Mouse (Mus musculus) adrenal gland, adult 2 months (tissue): ENCODE data around the gene Pclo. TPM values are rescaled to one million over a fixed set of nuclear protein-coding genes. Genes with fewer than 3 reads are reported as not detected.
"Not testable (repeated sequence)": the region's sequence is repeated elsewhere in the genome, so short reads cannot be mapped to it uniquely, and the experiment has no call there.

Source experiments
- DNase-seq: peaks from one replicate; pipeline ENCODE4 v3.0.0; 2021
- polyA plus RNA-seq: library from polyadenylated mRNA; depleted of rRNA; stranded (reverse); fragments of >200 nt; gene quantifications from 2 replicates; pipeline ENCODE4 v1.2.3, GENCODE M21; 2012
- total RNA-seq, 2 experiments: library from RNA; stranded (reverse); gene quantifications; 2 replicates each; pipeline ENCODE4 v1.2.3; 2021

The Pclo gene
- total and polyA plus RNA-seq, 3 experiments, result 0.71 to 8.9 (median 5.9) TPM

DNA sequence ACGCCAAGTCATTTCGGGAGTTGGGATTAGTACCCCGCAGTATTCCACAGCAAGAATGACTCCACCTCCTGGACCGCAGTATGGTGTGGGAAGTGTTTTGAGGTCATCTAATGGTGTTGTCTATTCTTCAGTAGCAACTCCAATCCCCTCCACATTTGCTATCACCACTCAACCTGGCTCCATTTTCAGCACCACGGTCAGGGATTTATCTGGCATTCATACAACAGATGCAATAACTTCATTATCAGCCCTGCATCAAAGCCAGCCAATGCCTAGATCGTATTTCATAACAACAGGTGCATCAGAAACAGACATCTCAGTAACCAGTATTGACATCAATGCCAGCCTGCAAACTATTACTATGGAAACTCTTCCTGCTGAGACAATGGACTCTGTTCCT, 165.7 kb downstream of the Pclo start:
- DNase-seq, result no peak

DNA sequence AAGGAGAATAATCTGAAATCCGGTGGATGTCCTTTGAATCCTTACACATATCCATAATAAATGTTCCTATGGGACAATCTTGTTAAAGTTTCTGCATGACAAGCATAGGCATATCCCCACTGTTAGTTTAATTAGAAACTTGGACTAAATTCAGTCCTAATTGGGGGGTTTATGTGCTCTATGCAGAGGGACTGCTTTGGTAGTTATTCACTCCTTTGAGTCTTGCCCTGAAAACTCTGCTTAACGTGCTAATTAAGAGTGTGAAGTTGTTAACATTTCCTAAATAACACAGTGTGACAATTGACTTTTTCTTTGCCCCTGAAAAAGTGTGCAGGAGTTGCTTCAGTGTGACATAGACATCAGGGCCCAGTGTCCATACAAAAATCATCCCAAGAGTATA, 177.3 kb downstream of the Pclo start:
- DNase-seq, result no peak

DNA sequence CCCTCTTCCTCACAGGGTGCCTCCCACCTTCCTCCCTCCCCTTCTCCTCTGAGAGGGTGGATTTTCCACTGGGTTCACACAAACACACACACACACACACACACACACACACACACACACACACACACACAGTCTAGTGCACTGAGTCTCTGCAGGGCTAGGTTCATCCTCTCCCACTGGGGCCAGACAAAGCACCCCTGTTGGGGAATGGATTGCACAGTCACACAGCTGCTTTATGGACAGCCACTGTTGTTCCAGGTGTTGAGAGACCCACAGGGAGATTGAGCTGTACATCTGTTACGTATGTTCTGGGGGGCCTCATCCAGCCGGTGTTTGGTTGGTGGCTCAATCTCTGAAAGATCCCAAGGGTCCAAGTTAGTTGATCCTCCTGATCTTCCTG, 182.0 kb downstream of the Pclo start:
- no peak for DNase-seq

DNA sequence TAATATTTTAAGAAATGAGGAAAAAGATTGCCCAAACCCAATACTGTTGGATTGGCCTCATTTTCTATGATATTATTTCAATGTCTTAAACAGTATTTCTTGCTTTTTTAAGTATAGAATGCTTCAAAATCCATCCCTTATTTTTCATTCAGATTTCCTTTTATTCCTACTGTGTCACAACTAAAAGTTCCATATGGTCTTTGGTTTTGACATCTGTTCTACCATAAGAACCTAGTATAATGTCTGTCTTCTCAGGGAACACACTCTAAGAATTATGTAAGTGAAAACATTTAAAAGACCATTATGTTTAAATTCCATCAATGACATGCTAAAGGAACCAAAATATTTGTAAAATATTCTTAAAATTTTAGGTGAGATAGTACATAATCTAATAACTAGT, 186.2 kb downstream of the Pclo start:
- no peak for DNase-seq

DNA sequence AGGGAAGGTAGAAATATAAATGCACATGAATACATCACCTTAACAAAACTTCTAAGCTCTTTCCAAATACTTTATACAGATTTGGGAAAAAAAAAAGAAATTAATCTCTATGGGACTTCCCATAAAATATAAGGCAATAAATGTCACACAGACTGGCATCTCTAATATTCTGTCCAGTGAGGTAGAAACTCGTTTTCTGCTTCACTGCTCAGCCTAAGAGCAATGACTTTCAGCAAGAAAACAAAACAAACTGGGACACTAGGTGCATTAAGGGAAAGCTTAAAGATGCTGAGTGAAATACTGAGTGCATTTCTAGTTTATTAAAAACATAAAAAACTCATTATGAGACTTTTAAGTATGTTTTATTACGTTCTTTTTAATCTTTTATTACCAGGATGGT, 190.7 kb downstream of the Pclo start:
- DNase-seq, result no peak

GRCm38 (mm10) chr5:14707311-14707710, 192.6 kb downstream of the Pclo start:
- DNase-seq, result no peak

GRCm38 (mm10) chr5:14723576-14723975, 208.9 kb downstream of the Pclo start:
- no peak for DNase-seq

DNA sequence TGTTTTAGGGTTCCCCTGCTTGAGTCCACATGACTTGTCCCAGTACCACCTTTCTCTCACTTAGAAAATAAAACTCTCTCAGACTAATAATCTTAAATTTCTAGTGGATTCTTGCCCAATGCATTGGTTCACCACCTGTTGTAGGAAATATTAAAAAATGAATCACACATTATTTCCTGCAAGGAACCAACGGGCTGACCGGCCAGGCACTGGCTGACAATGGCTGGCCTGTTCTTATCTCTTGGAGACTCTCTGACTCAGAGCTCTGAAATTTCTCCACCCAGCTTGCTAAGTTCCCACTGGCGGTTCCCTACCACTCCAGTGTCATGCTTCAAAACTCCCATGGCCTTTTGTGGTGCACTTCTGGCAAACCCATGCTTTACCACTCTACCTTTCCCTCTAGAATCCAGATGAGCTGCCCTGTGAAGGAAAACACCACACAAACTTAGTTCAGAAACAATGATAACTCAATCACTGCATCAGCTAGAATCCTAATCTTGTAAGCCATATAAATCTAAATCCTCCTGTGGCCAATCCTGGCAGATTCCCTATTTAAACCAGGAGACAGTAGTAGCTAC, 214.0 kb downstream of the Pclo start:
- DNase-seq, result no peak

DNA sequence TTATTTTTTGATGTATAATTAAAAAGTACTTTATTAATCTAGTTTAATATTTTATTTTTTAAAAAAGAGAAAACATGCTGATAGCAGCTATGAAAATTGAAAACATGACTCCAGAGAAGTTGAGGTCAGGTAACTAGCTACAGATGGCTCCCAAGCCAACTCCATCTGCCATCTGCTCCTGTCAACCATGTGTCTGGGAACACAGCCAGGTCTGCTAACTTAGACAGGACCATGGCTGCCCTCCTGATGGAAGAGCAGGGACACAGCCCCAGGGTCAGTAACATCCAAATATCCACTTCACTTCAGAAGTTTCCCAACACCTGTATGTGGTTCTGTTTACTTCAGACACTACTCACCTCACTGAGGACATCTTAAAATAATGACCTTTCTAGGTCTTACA, 236.2 kb downstream of the Pclo start:
- no peak for DNase-seq

- no peak for DNase-seq
Observed at GRCm38 (mm10) chr5:14766686-14767085, 252.0 kb downstream of the Pclo start.

- DNase-seq, result no peak
Observed at GRCm38 (mm10) chr5:14782362-14783082, 267.8 kb downstream of the Pclo start.

DNA sequence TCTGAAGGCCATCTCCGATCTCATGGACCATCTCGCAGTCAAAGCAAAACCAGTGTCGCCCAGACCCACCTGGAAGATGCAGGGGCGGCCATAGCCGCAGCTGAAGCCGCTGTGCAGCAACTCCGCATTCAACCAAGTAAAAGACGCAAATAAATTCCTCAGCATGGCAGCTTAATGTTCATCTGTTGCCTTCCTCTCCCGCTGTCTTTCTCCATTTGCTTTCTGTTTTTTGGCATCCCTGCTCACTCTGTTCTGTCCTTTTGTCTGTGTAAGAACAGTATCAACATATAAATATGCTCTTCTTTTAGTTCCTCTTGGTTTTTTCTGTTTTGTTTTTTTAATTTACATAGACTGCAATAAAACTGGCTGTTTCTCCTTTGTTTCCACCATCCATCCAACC, 279.2 kb downstream of the Pclo start:
- no peak for DNase-seq

DNA sequence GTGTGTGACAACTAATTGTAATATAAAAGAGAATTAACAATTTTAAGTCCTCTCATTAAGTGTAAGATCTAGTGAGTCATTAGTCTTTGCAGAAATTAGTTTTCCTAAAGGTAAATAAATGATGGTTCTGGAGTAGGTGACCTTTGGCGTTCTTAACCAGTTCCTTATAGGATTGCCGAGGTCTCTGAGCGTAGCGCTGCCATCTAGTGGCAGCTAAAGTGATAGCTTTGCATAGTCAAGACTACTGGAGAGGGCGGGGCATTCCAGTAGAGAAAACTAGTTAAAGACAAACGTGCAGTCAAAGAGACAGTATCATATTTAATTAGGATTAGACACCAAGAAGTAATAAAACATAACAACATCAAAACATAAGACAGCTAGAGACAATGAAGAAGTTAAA, 292.4 kb downstream of the Pclo start:
- DNase-seq, result peak; percentile 37

DNA sequence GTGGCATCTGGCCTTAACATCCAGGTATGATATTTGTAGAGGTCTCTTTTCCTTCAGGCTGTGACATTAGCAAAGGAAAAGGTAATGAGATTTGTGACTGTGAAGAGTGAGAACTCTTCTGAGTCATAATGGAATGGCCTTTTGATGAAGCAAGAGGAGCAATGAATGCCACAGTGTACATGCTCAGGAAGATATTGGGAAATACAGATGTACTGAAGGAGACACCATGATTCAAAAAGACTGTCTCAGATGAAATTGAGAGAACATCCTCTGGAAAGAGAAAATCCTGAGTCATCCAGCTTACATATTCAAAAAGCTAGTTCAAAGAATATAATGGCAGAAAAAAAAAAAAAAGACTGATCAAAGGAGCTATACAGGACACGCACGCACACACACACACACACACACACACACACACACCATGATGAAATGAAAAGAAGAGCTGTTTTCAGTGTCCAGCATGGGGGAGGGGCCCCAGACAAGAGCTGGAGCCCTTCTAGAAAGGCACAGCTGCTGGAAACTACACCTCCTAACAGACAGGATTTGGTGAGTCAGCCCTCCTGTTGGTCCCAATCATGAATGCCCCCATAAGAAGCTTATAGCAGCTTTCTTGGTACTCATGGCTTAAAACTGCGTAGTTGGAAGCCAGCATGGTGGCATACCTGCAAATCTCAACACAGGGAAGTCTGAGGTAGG, 318.6 kb downstream of the Pclo start:
- no peak for DNase-seq

- DNase-seq, result no peak
Observed at GRCm38 (mm10) chr5:14834155-14834991, 319.7 kb downstream of the Pclo start.

DNA sequence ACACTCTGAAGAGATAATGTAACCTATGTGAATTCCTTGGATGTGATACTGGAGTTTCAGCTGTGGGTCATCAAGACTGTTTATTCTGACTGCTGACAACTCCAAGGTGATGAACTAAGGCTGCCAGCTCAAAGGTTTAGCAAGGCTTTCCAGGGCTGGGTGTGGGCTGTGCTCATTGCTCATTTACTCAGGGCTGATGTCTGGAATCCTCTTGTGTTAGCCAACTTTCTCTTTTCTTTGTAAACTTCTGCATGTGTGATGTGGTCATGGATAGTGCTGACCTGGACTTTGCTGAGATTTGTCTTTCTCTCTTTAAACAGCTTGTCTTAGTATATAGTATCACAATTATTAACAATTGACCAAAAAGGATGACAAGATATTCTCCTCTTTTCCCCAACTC, 338.9 kb downstream of the Pclo start:
- DNase-seq, result no peak

DNA sequence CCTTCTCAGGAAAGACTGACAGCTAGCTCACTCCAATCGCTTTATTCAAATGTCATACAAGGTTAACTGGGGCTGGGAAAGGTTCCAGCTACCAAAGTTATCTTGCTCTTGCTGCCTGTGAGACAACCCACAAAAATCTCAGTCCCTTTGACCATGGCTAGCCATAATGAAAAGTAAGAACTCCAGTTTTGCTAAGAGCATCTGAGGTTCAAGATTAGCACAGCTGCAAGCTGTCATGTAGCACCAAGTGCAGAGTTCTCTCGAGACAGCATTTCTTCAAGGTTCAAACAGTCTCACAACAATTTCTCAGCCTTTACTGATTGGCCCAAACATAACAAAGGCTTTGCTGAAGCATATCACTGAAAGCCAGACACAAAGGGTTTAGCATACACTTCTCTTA, 370.6 kb downstream of the Pclo start:
- not testable (repeated sequence) for DNase-seq

DNA sequence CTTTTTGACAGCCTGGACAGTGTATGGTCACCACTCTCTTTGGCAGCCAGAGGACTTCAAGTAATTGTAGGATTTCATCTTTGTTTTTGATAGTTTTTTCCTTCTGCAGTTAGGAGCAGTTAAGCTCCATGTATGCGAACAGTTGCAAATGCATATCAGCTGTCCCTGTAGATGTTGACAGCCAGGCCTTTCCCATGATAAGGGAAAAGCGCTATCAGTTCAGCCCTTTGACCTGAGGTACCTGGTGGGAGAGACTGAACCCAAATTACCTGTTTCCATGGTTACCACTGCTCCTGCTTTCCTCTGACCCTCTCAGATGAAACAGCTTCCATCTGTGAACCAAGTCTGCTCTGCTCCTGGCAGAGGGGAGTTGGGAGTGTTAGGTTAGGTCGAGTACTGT, 377.5 kb downstream of the Pclo start:
- no peak for DNase-seq

DNA sequence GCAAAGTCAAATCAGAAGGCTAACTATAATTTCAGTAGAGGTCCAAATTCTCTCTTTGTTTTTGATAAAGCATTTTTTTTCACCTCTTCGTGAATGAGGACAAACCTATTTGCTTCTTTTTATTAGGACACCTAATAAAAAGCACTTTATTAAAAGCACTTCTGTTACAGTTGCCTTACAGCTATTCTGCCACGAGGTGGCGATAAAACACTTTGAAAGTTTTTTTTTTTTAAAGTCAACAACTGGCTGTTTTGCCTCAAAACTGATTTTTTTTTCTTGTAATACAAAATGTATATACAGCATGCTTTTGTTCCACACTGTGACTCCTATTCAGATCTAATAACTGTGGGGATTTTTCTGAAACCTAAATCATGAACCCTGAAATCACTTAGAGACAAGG, 388.8 kb downstream of the Pclo start:
- DNase-seq, result not testable (repeated sequence)
